Mouse (Mus musculus) CD4-positive, CD25-positive, alpha-beta regulatory T cell, adult 9 weeks (primary cell): ENCODE measurements around the gene Olfr171. TPM values are rescaled to one million over a fixed set of nuclear protein-coding genes. Genes with fewer than 3 reads are reported as not detected.

Experiments
- polyA plus RNA-seq: library from polyadenylated mRNA; unstranded; fragments of 100-300 nt; shearing (Covaris generic); gene quantifications from one replicate; pipeline ENCODE4 v1.2.1, GENCODE M21; 2017

Gene Olfr171
- polyA plus RNA-seq = not detected

DNA sequence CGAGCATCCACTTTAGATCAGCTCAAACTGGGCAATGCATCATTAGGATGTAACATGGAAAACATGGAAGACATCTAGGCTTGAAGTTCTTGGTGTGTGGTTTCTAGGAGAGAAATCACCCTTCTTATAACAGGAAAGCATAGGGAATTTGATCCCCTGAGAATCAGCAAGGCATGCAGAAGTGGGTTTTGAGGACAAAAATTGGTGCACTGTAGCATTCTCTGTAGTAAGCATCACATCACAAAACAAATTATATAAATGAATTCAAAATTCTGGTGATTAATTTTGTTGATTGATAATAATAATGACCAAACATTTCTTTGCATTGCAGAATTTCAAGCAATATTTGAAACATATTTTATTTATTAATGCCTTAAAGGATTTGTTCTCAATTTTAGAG lies at the start of gene Olfr171:
TSS of gene Olfr171 (minus strand) at position 101 of the 400 bp plus-strand sequence.

GRCm38 (mm10) chr16:19611782-19612181 lies 17.9 kb downstream of the Olfr171 start, which contains the start of gene Olfr170:
TSS of gene Olfr170 (minus strand) at chr16:19611882.

Other genes with a start within 250 kb of the Olfr171 start
- gene Olfr165, start 206.8 kb downstream of the Olfr171 start, polyA plus RNA-seq = not detected
- gene Olfr166, start 146.2 kb downstream of the Olfr171 start, polyA plus RNA-seq = 0.06 TPM
- gene Olfr167, start 107.7 kb downstream of the Olfr171 start, polyA plus RNA-seq = not detected
- not detected for gene Olfr168, start 94.4 kb downstream of the Olfr171 start, polyA plus RNA-seq
- gene Olfr169, start 58.1 kb downstream of the Olfr171 start, polyA plus RNA-seq = not detected
- not detected for gene Olfr170, start 18.0 kb downstream of the Olfr171 start, polyA plus RNA-seq
- gene Lamp3, start 76.5 kb upstream of the Olfr171 start, polyA plus RNA-seq = not detected
- 17.6 TPM for gene B3gnt5, start 130.3 kb upstream of the Olfr171 start, polyA plus RNA-seq